Mouse (Mus musculus): ENCODE data around the gene 1810024B03Rik. TPM values are rescaled to one million over a fixed set of nuclear protein-coding genes. Genes with fewer than 3 reads are reported as not detected.

Gene 1810024B03Rik
- total RNA-seq (2023), result under 1 TPM; 0.58 to 0.86 TPM

DNA sequence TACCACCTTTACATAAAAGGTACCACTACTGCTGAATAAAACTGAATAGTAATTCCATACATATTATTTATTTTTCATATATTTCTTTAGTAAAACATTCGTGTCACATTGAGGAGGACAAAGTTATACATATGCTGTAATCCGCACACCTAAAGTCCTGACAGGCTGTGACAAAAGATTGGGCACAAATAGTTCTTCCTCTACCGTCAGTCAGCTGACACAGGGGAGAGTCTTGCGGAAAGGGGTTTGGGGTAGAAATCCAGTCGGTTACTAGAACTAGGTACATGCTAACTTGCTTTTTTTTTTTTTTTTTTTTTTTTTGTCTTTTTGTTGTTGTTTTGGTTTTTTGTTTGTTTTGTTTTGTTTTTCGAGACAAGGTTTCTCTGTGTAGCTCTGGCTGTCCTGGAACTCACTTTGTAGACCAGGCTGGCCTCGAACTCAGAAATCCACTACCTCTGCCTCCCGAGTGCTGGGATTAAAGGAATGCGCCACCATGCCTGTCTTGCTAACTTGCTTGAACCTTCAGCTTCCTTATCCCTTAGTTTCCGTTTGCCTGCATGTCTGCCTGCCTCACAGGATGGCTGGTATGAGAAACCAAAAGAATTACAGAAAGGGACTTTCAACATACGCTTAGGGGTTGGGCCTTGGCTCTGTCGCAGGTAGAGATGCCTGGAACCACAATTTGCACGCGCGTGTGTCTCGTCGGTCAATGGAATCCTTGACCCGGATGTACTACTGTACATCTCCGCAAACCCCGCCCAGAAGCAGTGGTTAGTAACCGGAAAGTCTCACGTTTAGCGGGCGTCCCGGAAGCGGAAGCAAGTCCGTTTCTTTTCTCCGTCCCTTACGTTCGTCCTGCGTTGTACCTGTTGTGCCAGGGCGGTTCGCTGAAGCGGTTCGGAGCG lies at the start of gene 1810024B03Rik, which contains the start of gene Snrnp200:
TSS of gene 1810024B03Rik (minus strand) at position 734 of the 905 bp plus-strand sequence.
TSS of gene Snrnp200 (plus strand) at position 840 of the 905 bp plus-strand sequence.

DNA sequence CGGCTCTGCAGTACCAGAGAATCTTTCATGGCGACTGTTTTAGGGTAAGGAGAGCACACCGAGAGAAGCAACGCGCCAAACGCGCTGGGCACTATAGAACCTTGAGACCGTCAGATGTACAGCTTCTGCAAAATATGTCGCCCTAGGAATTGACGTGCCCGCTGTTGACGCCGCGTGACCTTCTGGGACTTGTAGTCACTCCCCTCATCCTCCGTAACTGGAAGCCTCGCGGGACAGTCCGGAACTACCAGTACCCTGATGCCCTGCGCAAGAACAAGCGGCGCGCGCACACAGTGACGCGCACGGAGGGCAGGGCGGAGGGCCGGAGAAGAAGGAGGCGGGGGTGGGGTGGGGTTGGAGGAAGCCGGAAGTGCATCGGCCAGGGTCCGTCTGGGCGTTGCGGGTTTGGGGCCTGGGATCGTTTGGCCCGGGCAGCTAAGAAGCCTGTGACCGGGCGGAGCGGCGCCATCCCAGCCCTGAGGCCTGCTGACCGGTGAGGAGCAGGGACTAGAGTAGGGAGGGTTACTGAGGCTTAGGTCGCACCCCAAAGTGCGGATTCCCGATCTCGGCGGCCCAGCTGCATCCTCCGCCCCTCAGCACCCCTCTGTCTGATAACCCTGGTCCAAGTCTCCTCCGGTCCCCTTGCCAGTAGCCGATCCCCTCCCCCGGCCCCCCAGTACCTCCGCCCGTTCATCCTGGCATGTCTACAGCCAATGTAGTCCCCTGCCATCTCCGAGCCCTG lies 39.7 kb upstream of the 1810024B03Rik start, which contains the start of the genes Ciao1 and Tmem127:
TSS of gene Ciao1 (minus strand) at position 225 of the 742 bp plus-strand sequence.
TSS of gene Tmem127 (plus strand) at position 317 of the 742 bp plus-strand sequence.

DNA sequence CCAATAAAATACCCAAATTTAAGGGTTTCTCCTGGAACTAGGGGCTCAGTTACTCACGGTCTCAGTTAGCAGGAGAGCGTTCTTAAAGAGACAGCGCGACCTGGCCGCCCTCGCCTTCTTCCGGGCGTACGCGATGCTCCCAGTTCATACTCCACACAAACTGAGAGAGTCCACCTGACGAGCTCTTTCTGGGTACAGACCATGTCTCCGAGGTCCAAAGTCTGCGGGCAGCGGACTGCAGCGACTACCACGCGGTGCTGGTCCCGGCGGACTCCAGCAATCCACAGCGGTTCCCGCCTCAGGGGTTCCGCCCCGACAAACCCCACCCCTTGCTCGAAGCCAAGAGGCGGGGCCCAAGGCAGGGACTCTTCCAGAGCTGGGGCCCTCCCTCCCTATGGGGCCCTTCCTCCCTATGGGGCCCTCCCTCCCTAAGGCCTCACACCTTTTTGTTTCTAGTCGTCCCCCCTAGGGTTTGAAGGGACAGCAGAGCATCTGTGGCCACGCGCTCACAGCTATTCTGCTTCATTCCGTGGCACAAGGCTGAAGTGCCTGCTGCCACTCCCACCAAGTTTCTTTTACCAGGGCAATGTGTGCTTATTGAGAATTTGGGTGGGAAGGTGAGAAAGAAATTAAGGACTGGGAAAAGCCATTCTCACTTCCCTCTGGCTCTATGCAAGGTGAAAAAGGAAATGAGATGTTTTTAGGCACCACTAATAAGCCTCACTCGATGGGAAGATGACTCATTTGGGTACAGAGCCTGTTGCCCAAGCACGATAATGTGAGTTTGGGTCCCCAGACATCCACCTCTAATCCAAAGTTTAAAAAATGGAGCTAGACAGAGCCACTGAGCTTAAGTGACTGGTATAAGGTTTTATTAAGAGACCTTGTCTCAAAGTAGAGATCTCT lies 64.7 kb downstream of the 1810024B03Rik start, which contains the start of gene Itpripl1:
TSS of gene Itpripl1 (minus strand) at position 285 of the 906 bp plus-strand sequence.

Other genes starting within 250 kb of the 1810024B03Rik start
- gene Ap4e1, start 199.6 kb downstream of the 1810024B03Rik start, total RNA-seq (2023), result 10 to 100 TPM; 15.4 to 18.8 TPM
- 100 to 1,000 TPM in 1 of 2 experiments, 10 to 100 TPM in 1; 76.1 to 102 TPM for gene Blvra, start 137.6 kb downstream of the 1810024B03Rik start, total RNA-seq (2023)
- gene Ncaph, start 74.3 kb downstream of the 1810024B03Rik start, total RNA-seq (2023), result 1 to 10 TPM; 3.6 to 4.6 TPM
- 10 to 100 TPM; 38.5 to 39.2 TPM for gene Itpripl1, start 64.8 kb downstream of the 1810024B03Rik start, total RNA-seq (2023)
- 10 to 100 TPM; 95.6 to 97.0 TPM for gene Snrnp200, start 106 bp upstream of the 1810024B03Rik start, total RNA-seq (2023)
- gene Ciao1, start 39.5 kb upstream of the 1810024B03Rik start, total RNA-seq (2023), result 10 to 100 TPM; 36.1 to 37.2 TPM
- gene Tmem127, start 39.6 kb upstream of the 1810024B03Rik start, total RNA-seq (2023), result 10 to 100 TPM; 58.5 to 60.8 TPM
- gene Stard7, start 61.9 kb upstream of the 1810024B03Rik start, total RNA-seq (2023), result 10 to 100 TPM; 44.1 to 44.3 TPM
- gene Dusp2, start 127.9 kb upstream of the 1810024B03Rik start, total RNA-seq (2023), result 100 to 1,000 TPM; 333 to 386 TPM
- gene Astl, start 130.4 kb upstream of the 1810024B03Rik start, total RNA-seq (2023), result under 1 TPM; 0.64 to 0.79 TPM
- gene Adra2b, start 154.9 kb upstream of the 1810024B03Rik start, total RNA-seq (2023), result under 1 TPM; 0.13 to 0.21 TPM
- gene Gpat2, start 216.9 kb upstream of the 1810024B03Rik start, total RNA-seq (2023), result under 1 TPM in 1 of 2 experiments, not detected in 1; 0.18 TPM
- 10 to 100 TPM in 1 of 2 experiments, 1 to 10 TPM in 1; 9.4 to 11.1 TPM for gene Fahd2a, start 236.3 kb upstream of the 1810024B03Rik start, total RNA-seq (2023)

Measured in monocyte, adult 59 days (primary cell).